Mouse (Mus musculus) right cerebral cortex, postnatal 25 days (tissue): ENCODE data around the gene Rab10.

ENCODE experiments used
- DNase-seq: peaks from one replicate; pipeline ENCODE4 v3.0.0; 2022

Gene Rab10

DNA sequence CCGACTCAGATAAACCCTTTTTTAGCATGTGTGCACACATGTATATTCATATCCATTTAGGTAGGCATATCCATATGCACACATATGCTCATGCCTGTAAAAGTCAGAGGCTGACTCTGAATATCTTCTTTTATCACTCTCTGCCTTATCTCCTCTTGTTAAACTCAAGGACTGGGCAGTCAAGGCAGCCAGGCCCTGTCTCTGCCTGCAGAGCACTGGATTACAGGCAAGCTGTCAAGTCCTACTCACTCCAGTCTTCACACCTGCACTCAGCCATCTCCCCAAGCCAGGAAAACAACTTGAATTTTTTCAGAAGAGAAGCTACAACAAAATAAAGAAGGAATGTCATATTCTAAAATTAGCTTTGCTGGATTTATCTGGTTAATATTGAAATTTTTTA lies 17.9 kb downstream of the Rab10 start:
- DNase-seq, result no peak

DNA sequence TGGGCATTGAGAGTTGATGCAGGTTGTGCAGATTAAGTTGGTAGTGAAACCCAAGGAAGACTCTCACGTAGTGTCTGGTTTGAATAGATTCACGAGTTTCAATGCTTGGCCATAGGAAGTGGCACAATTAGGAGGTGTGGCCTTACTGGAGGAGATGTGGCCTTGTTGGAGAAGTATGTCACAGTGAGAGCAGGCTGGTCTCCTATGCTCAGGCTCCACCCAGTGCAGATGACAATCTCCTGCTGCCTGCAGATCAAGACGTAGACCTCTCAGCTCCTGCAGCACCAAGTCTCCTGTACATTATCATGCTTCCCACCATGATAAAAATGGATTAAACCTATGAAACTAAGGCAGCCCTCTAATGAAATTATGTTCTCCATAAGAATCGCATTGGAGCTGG lies 18.7 kb downstream of the Rab10 start:
- no peak for DNase-seq

DNA sequence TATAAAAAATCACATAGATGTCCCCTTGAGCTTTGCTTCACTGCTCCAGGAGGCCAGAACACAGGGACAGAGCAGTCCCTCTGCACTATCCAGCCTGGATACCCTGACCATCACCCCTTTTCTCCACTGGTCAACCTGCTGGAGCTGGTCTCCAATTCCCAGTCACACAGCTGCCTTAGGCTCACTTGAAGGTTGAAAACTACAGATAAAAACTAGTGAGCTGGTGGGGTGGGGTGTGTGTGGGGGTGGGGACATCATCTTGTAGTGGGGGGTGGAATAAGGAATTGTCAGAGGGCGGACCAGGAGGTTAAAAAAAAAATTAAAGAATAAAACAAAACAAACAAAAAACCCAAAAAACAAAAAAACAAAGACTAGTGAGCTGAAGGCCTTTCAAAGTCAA lies 21.3 kb downstream of the Rab10 start:
- DNase-seq, result no peak

DNA sequence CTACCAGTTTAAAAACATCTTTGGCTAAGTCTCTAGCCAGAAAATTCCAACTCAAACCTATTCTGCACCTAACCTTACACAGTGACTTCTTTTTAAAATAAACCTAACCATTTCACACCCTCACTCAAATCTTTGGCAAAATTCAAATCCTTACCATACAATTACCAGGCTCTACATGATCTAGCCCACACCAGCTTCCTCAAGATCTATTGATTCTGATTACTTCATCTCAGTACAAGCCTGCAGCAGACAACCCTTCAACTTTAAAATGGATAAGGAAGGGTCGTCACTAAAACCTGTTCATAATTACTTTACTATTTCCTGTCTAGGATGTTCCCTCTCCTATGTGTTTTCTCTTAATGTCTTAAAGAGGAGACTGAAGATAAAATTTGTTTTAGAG lies 23.9 kb downstream of the Rab10 start:
- no peak for DNase-seq

DNA sequence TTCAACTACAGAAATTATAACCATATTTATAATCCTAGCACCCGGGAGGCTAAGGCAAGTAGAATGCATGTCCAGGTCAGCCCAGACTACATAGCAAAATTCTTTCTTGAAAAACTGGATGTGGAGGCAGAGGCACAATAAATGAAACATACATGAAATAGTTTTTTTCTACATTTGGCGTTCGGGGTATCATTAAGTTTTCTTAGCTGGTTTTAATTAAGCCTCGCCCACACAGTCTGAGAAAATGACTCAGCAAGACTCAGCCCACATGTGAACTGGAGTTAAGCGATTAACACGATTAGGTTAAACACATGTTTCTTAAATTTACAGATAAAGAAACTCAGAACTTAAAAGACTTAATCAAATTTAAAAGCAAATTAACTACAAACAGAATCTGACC lies 24.4 kb downstream of the Rab10 start:
- no peak for DNase-seq

DNA sequence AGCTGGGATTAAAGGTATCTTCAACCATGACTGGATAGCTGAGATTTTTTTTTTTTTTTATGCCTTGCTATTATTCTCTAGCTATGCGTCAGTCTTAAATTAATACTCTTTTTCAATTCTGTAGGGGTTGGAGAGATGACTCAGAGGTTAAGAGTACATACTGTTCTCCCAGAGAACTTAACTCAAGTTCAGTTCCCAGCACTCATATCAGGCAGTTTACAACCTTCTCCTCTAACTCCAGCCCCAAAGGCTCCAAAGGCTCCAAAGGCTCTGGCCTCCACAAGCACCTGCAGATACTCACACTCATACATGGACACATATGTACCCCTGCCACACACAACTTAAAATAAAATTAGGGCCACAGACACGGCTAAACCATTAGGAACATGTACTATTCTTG lies 25.3 kb downstream of the Rab10 start:
- DNase-seq, result no peak

DNA sequence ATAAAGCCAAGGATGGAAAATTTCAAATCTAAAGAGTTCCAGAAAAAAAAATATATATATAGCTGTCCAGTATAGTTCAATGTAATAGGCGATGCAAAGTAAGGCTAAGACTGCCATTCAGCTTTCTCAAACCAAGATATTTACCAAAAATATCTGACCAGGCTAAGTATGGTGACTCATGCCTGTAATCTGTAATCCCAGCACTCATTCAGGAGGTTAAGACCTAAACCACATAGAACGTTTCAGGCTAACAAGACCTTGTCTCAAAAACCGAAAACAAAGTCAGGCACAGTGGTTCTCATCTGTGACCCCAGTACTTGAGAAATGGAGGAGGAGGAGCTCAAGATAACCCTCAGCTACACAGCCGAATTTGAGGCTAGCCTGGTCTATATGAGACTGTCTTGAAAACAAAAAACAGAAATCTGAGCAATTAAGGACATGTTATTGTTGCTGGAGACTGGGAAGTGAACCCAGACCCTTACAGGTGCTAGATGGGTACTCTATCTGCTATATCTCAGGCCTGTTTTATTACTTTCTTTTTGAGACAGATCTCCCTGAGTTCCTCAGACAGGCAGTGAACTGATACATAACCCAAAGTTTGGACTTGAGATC lies 25.8 kb downstream of the Rab10 start:
- no peak for DNase-seq

DNA sequence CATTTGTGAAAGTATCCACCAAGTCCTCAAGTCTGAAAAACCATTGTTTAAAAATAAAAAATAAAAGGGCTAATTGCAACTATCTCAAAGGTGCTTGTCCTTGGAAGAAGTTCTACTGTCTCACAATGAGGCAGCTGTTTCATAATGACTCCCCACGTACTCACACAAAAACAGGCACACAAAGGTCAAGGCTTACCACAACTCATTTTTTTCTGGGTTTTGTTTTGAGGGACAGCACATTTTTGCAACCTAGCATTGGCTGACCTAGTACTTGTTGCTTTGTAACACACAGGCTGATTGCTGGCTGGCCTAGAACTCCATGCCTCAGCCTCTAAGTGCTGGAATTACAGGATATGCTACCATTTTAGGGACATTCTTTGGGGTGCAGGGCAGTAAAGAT lies 26.8 kb downstream of the Rab10 start:
- no peak for DNase-seq

DNA sequence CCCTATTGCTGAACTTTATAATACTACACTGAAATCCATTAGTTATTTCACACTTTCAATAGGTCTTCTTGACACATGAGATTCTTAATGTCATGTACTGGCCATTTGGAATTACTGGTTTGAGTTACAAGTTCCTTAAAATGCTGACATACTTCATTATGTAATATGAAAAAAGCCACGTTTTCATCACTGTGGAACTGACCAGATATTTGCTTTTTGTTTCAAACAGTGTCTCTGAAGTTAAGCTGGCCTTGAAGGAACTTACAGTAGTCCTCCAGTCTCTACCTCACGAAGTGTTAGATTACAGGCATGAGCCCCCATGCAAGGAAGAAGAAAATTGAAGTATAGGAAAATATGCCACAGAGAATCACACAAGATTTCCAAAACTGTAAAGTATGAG lies 27.2 kb downstream of the Rab10 start:
- DNase-seq, result no peak

DNA sequence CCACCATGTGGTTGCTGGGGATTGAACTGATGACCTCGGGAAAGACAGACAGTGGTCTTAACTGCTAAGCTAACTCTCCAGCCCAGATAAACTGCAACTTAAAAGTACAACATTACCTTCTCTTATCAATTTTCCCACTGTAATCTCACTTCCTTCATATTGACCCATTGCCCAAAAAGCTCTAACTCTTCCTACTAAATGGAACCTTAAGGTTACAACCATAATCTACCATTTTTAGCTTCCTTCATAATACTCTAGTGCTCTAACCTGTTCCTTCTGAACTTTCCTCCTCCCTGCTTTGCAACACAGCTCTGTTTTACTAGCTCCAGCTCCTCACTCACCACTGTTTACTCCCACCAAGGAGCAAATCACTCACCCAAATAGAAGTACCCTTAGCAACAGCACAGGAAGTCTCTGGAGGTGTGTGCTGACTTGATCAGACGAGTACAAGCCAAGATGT lies 30.9 kb downstream of the Rab10 start:
- no peak for DNase-seq

DNA sequence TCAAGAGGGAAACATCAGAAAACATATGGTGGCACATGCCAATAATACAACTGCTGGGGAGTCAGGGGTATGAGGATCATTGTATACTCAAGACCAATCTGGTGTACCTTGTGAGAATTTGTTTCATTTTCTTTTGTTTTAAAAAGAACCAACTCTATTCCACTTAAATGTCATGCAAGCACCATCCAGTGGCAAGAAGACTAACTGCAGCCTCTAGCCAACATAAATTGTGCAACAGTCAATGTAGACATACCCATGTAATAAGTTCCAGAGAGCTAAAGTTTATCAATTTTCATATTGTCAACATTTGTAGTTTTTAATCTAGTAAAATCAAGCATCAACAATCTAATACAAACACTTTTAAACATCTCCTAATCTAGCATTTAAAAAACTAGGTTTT lies 39.0 kb downstream of the Rab10 start:
- DNase-seq, result no peak

DNA sequence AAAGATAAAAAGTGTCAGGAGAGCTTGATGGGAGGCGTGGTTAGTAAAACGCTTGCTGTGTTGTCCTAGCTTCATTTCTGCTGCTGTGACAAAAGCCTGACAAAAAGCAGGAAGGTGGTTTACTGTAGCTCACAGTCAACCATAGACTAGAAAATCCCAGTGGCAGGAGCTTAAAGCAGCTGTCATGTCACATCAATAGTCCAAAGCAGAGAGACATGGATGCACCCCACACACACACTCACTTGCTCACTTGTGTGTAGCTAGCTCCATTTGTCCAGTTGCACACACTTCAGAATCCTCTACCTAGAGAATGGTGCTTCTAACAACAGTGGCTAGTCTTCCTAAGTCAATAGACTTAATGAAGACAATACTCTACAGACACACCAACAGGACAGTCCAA lies 42.4 kb downstream of the Rab10 start:
- no peak for DNase-seq

DNA sequence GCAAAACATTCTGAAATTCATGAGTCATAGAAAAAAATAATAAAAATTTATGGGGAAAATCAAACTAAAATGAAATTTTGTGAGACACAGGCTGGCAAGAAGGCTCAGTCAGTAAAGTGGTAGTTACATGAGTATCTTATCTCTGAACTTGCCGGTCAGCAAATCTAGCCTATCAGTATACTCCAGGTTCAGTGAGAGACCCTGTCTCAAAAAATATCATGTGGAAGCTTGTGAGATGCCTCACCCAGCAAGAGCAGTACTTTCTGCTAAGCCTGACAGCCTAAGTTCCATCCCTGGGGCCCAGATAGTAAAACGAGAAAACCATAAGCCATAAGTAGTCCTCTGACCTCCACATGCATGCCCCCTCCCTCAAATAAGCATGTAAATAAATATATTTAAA lies 44.6 kb downstream of the Rab10 start:
- DNase-seq, result no peak

DNA sequence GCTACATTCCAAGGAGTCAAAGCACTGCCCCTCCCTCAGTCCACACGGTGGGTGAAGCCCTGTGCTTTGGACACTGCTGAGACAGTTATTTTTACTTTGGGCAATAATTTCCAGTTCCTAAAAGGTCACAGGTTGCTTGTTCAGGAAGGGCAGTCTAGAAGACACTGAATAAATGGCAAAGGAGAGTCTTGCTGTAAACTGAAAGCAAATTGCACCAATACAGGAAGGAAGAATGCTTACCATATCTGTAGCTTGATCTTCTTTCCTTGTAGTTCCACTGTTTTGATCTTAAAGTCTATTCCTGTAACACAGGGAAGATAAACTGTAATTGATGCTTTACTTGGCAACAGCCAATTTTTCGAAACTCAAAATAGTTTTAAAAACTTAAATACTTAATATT lies 45.3 kb downstream of the Rab10 start:
- DNase-seq, result no peak

DNA sequence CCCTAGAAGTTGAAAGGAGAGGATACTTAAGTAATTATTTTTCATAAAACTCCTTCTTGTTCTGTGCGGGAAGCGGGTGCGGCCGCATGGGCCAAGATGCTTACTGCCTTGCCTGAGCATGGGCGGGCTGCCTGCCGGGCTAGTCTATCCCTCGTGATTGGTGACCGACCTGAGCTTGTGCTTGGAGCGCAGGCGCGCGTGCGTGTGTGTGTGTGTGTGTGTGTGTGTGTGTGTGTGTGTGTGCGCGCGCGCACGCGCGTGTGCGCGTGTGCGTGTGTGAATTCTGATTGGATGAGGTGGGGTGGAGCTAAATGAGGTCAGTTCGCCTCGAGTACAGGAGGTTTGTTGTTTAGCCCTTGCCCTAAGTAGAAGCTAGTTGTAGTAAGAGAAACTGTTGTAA lies 48.2 kb downstream of the Rab10 start:
- DNase-seq, result no peak

DNA sequence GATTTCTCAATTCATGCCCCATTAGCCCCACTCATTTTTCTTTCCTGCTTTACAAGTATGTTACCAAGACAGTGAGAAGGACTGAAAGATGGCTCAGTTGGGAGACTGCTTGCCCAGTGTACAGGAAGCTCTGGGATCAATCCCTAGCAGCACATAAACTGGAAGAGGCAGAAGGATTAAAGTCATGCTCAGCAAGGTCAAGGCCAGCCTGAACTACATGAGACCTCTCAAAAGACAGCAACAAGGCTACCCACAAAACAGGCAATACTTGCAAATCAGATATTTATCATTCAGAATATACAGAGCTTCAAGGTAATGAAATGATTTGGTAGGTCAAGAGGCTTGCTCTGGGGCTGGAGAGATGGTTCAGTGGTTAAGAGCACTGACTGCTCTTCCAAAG lies 53.8 kb downstream of the Rab10 start:
- no peak for DNase-seq

DNA sequence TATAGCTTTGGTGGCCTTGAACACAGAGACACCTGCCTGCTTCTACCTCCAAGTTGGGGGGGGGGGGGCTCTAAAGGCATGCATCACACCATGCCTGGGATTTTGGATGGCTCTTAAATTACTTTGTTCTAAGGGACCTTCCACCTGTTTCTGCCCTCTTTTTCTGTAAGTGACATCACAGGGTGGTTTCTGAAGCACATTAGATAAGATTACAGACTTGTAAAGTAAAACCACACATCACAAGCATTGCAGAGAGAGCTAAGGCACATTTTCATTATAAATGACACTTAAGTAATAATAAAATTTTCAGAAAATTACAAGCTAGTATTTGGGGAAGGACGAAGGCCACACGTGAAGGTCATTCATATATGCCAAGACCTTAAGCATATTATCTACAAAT lies 54.3 kb downstream of the Rab10 start:
- DNase-seq, result no peak

DNA sequence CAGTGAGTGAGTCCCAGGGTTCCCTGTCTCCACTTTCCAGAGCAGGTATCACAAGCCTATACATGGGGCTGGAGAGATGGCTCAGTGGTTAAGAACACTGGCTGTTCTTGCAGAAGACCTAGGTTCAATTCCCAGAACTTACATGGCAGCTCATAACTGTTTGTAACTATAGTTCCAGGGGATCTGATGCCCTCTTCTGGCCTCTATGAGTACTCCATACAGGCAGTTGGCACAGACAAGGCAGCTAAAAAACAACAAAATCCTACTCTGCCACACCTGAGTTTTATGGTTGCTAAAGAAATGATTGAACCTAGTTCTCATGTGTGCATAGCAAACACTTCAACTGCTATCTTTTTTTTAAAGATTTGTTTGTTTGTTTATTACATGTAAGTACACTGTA lies 56.2 kb downstream of the Rab10 start:
- DNase-seq, result no peak

DNA sequence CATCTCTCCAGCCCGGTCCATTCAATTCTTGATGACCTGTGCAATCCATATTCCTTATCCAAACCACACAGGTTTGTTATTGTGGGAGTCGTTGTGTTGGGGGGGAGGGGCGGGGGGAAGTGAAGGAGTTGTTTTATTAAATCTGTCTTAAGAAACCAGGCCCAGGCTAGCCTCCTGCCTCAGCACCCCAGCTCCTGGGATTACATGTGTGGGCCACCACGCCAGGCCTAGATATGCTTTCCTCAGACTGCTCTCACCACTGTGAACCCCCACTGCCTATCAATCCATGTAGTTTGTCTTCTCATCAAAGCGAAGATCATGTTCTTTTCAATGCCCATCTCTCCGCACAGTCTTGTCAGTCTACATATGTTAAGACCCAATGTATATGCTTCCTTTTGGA lies 63.7 kb downstream of the Rab10 start:
- DNase-seq, result no peak

DNA sequence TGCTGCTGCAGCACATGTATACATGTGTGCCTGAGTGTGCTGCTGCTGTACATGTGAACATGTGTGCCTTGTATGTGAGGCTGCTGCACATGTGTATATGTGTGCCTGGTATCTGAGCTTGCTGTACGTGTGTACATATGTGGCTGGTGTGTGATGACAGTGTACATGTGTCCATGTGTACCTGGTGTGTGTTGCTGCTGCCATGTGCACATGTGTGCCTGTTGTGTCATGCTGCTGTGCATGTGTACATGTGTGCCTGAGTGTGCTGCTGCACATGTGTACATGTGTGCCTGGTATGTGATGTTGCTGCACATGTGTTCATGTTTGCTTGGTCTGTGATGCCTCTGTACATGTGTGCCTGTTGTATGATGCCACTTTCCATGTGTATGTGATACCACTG lies 70.2 kb downstream of the Rab10 start:
- DNase-seq, result no peak

DNA sequence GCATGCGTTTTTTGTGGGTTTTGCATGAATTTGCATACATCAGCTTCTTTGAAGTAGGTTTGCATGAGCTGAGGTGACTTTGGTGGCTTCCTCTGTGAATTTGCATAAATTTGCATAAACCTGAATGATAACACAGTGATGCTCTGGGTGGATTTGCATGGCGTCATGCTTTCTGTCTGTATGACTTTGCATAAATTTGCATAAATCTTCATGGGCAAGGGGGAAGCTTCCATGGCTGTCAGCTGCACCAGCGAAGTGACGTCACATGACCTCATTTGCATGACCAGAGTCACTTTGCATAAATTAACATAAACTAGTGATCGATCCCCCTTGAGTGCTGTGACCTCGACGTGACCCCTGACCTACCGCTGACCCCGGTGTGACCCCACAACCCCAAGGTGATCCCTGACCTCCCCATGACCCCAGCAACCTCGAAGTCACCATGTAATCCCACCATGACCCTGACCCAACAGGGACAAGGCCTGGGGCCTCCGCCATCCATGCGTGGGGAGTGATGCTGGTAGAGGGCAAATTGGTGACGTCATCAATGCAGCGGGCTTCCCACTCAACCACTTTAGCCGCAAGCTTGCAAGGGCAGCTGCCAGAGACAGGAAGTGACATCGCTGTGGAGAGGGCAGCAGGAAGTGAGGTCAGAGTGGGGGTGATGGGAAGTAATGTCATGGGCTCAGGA lies 71.3 kb downstream of the Rab10 start:
- DNase-seq, result no peak

DNA sequence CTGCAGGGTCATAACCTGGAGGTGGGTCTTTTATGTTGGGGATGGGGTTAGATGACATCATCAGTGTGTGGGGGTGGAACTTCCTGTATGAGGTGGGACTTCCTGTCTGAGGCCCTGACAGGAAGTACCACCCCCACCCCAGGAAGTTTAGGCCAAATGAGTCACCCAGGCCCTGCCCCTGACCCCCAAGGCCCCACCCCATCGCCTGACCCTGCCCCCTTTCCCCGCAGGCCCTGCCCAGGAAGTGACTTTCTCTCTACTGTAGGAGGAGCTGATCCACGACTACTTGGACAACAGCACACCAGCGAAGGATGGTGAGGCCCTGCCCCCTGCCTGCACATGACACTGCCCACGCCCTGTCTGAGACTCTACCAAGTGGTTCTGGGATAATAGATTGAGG lies 72.0 kb downstream of the Rab10 start:
- DNase-seq, result no peak

DNA sequence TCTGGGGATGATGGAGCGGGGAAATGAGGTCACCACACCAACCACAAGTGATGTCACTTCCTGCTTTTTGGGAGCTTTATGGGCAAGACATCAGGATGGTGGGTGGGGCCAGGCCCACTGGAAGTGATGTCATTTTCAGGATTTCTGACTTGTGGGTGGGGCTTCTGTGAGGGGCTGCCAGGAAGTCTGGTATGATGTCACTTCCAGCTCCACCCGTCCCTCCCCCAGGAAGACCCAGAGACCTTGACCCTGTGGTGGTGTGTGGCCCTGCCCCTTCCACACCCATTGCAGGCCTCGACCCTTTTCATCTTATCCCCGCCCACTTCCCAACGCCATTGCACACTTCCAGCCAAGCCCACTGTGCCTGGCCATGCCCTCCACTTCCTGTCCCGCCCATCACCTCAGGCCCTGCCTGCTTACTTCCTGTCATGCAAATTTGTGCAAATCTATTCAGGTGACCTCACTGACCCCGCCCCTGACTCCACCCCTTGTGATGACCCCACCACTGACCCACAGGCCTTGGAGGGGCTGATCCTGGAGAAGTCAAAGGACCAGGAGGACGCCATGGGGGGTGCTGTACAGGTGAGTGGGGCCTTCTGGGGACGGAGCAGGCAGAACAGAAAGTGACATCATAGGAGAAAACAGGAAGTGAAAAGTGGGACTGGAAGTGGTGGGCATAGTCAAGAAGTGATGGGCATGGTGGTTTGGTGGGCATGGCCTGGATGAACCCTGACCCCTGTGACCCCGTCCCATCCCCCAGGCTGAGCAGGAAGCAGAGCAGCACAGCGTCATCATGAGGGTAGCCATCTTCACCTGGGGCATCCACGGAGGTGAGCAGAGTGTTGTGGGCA lies 72.7 kb downstream of the Rab10 start:
- no peak for DNase-seq

DNA sequence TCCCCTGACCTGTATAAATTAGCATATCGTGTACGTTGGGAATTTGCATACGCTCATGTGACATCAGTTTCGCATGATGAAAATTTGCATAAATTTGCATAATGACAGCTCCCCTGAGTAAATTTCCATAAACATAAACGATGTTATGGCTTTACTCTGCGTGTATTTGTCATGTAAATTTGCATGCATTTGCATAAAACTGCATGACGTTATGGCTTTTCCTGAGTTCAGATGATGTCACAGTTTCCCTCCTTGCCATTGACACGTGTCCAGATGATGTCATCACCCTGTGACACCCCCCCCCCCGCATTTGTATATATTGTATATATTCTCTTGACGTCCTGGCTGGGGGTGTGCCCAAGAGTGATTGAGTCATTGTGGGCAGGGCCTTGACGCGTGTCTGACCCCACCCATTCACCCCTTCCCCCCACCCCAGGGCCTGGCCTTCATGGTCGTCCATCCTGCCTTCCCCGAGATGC lies 73.6 kb downstream of the Rab10 start:
- DNase-seq, result no peak
